22 mouse cellular contexts compared by ENCODE assay signal in the genomic region with DNA sequence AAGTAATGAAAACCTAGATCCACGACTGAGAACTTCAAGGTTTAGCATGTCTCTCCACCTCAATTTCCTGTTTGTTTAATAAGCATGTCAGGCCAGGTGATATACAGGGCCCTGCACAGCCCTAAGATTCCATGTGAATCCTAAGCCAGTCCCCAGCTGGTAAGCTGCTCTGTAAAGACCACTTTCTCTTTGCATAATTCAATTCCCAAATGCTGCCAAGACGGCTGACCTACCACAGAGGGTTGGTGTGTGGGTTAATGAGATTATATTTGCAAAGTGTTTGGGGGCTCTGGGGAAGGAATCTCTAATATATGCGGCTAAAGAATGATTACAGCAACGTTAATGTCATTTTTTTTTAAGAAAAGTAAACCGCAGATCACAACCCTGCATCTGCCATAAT.
DNase-seq lines count a peak whose midpoint lies in the region; ATAC-seq and TF ChIP-seq lines count a peak whose summit lies in the region.
"Had no signal": no experiment of that assay in that cellular context is flagged by ENCODE, and none has a peak within 500 bp of the region (broad histone marks: within the 10 kb centered on the region; RNA-seq: fewer than 3 reads in every experiment).

No protein-coding gene starts in this region.

- peak; percentile 76 for ATAC-seq in hindbrain, embryonic 12.5 days (ENCODE audit: low FRiP score)
- no peak; the same call in 1 of the 2 replicates for ATAC-seq in midbrain, embryonic 14.5 days (ENCODE audit: low FRiP score, low TSS enrichment)
- ATAC-seq: inflammation-experienced regulatory T-cells, adult 6 months; liver, embryonic 12.5 days had no signal

- 57% methylated on average over 5 of the region's 5 CpGs for WGBS in hindbrain, embryonic 12.5 days
- WGBS in hindbrain, embryonic 10.5 days = 76% methylated on average over 5 of the region's 5 CpGs
- WGBS in midbrain, embryonic 14.5 days = 32% methylated on average over 5 of the region's 5 CpGs

- no peak for TF ChIP-seq CTCF in brain, embryonic 14.5 days (IDR thresholded peaks at IDR 0.05; ENCODE audit: borderline replicate concordance, extremely low read depth, insufficient read depth, insufficient read length)

- TF ChIP-seq POLR2A in brain, embryonic 14.5 days (IDR thresholded peaks at IDR 0.05; ENCODE audit: borderline replicate concordance, extremely low read depth, insufficient read depth, insufficient read length, poor library complexity, severe bottlenecking) = no peak

- H3K9ac ChIP-seq in hindbrain, embryonic 12.5 days = no peak overlapping the region
- no peak overlapping the region for H3K9ac ChIP-seq in midbrain, embryonic 14.5 days (replicated peaks; ENCODE audit: low read length)
- H3K9ac ChIP-seq: limb, embryonic 13.5 days; liver, embryonic 12.5 days had no signal

- peak; percentile 23 to 47 for DNase-seq in cerebellum, postnatal 10 days
- no peak for DNase-seq in cerebellum, adult 11-12 months
- no peak for DNase-seq in hindbrain, embryonic 10.5 days (ENCODE audit: low spot score)
- peak; percentile 83 for DNase-seq in brain, embryonic 14.5 days (ENCODE audit: low read depth)
- peak; percentile 59 for DNase-seq in midbrain, embryonic 14.5 days
- DNase-seq in right cerebral cortex, postnatal 36 days (ENCODE audit: low spot score in 2 of 2) = no peak
- no peak for DNase-seq in adrenal gland, postnatal 10 days
- DNase-seq: adrenal gland, postnatal 25 days; cerebellum, adult 9-11 months; gastrocnemius, postnatal 25 days; heart, adult 2 months; heart, postnatal 36 days; kidney, adult 2 months; lung, adult 18-20 months; lung, postnatal 10 days; right cerebral cortex, postnatal 14 days had no signal

- H3K27ac ChIP-seq in hindbrain, embryonic 12.5 days = no peak overlapping the region
- H3K27ac ChIP-seq in hindbrain, embryonic 10.5 days = no peak overlapping the region
- no peak overlapping the region for H3K27ac ChIP-seq in midbrain, embryonic 14.5 days (replicated peaks; ENCODE audit: low read depth, low read length)
- H3K27ac ChIP-seq: embryonic facial prominence, embryonic 10.5 days; heart, adult 2 months; kidney, postnatal 0 days; limb, embryonic 13.5 days; liver, embryonic 12.5 days had no signal

- H3K4me3 ChIP-seq in hindbrain, embryonic 12.5 days = no peak overlapping the region
- H3K4me3 ChIP-seq in hindbrain, embryonic 10.5 days = no peak overlapping the region
- H3K4me3 ChIP-seq in midbrain, embryonic 14.5 days (replicated peaks; ENCODE audit: low read depth, low read length) = no peak overlapping the region
- H3K4me3 ChIP-seq: embryonic facial prominence, embryonic 10.5 days; heart, adult 2 months; limb, embryonic 13.5 days; liver, embryonic 12.5 days had no signal

- no peak overlapping the region for H3K4me2 ChIP-seq in hindbrain, embryonic 12.5 days (replicated peaks)
- no peak overlapping the region for H3K4me2 ChIP-seq in midbrain, embryonic 14.5 days (ENCODE audit: low read length)
- H3K4me2 ChIP-seq: limb, embryonic 13.5 days; liver, embryonic 12.5 days had no signal

- H3K4me1 ChIP-seq in hindbrain, embryonic 12.5 days = peaks cover 6% of the 10 kb centered on the region; the same call in 1 of the 2 replicates
- 0 out of 2 replicates have a peak, but pooled peaks cover 6% of the 10 kb centered on the region for H3K4me1 ChIP-seq in hindbrain, embryonic 10.5 days (replicated peaks)
- 0 out of 2 replicates have a peak, but pooled peaks cover 10% of the 10 kb centered on the region for H3K4me1 ChIP-seq in midbrain, embryonic 14.5 days (ENCODE audit: control insufficient read depth, insufficient read depth, low read length)
- H3K4me1 ChIP-seq: limb, embryonic 13.5 days; liver, embryonic 12.5 days had no signal

- H3K27me3 ChIP-seq in hindbrain, embryonic 12.5 days = no peaks in the 10 kb centered on the region
- no peaks in the 10 kb centered on the region for H3K27me3 ChIP-seq in hindbrain, embryonic 10.5 days (ENCODE audit: insufficient read depth, poor library complexity, severe bottlenecking)
- H3K27me3 ChIP-seq in midbrain, embryonic 14.5 days (ENCODE audit: control insufficient read depth, insufficient read depth, low read length) = no peaks in the 10 kb centered on the region
- H3K27me3 ChIP-seq: limb, embryonic 13.5 days; liver, embryonic 12.5 days had no signal

- H3K9me3 ChIP-seq in hindbrain, embryonic 12.5 days (replicated peaks) = no peaks in the 10 kb centered on the region
- no peaks in the 10 kb centered on the region for H3K9me3 ChIP-seq in hindbrain, embryonic 10.5 days
- H3K9me3 ChIP-seq in midbrain, embryonic 14.5 days (ENCODE audit: control insufficient read depth, low read length) = no peaks in the 10 kb centered on the region
- H3K9me3 ChIP-seq: embryonic facial prominence, embryonic 10.5 days; limb, embryonic 13.5 days; liver, embryonic 12.5 days had no signal

- H3K36me3 ChIP-seq in hindbrain, embryonic 12.5 days = no peaks in the 10 kb centered on the region
- H3K36me3 ChIP-seq in hindbrain, embryonic 10.5 days = no peaks in the 10 kb centered on the region
- no peaks in the 10 kb centered on the region for H3K36me3 ChIP-seq in midbrain, embryonic 14.5 days (ENCODE audit: control insufficient read depth, insufficient read depth, low read length)
- H3K36me3 ChIP-seq: embryonic facial prominence, embryonic 10.5 days; limb, embryonic 13.5 days; liver, embryonic 12.5 days had no signal

Comparison
In these comparisons a context has a peak if more than half of its experiments do, and no peak if none do; other contexts are left out.
1. DNase-seq: peak in cerebellum, postnatal 10 days (2 of 2), brain, embryonic 14.5 days (single experiment) and midbrain, embryonic 14.5 days (single experiment); none in cerebellum, adult 11-12 months (single experiment), hindbrain, embryonic 10.5 days (single experiment), right cerebral cortex, postnatal 36 days (0 of 2) and adrenal gland, postnatal 10 days (single experiment).